Mouse (Mus musculus): ENCODE data around the gene Tmem131l.

DNA sequence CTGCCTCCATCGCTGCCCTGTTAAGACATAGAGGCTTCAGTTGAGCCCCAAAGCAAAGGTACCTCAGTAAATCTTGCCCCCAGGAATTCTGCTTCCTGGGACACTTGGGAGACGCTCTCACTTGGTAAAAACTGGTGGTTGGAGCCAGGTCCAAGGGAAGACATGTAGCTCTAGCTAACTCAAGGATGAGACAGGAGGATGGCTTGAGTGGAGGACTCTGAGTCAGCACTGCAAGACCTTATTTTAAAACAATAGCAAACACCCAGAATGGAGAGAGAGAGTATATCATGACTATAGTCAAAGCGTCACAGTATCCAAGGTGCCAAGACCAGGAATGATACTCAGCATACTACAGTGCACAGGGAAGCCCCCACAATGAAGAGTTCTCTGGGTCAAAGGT is 2.4 kb downstream of the Tmem131l start:
- TF ChIP-seq CTCF (IDR thresholded peaks at IDR 0.05; ENCODE audit: extremely low read depth, insufficient read depth, low read length) (no peak), POLR2A (IDR thresholded peaks at IDR 0.05; ENCODE audit: extremely low read depth, insufficient read depth, low read length) (no peak)
